Mouse (Mus musculus) adrenal gland, postnatal 36 days (tissue): ENCODE measurements at regions not wholly inside any gene's neighbourhood (a gene's known extent, or its start where the extent isn't known, plus 50 kb on each side); places are given as distances from the start of the nearest gene placed in this dataset.
"Not testable (repeated sequence)": the region's sequence is repeated elsewhere in the genome, so short reads cannot be mapped to it uniquely, and the experiment has no call there.

ENCODE experiments used
- DNase-seq, 2 experiments: peaks; one replicate each; pipeline ENCODE4 v3.0.0; 2021; ENCODE audit warnings: mixed read lengths in 1 of 2

DNA sequence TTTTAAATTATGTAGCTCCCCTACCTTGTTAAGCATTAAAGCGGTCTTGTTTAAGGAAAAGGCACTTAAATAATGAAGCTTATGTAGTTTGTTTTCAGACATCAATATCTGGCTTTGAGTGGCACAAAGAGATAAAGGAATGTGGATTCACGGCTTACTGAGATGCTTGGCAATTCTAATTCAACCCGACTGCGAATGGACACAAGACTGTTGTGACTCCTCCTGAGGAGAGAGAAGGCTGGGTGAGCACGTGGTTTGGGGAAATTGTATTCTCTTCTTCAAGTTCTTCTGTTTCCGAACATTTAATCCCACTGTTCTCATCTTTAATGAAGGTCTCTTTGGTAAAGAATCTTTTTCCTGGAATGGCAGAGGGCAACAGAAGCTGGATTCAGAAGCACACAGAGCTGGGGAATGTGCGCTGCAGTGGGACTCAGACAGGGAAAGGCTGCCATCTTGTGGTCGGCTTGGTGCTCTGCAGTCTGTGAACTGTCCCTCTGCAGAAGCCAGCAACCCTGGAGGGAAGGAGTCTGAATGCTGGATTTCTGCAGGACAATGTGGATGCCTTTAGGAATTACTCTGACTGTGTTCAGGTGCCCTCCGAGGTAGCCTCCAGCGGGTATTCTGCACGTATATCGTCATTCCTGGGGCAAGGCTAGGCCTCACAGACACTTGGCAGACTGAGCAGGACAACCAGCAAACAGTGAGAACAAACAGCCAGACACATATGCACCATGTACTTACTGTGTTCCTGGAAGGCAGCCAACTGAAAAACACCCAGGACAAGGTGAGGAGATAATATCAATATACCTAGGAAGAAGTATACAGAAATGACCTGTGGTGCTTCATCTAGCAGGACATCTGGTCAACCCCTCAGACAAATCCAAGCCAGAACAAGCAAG, 54.0 kb upstream of the Pax1 start:
- DNase-seq, result peak; percentile 65 to 72

DNA sequence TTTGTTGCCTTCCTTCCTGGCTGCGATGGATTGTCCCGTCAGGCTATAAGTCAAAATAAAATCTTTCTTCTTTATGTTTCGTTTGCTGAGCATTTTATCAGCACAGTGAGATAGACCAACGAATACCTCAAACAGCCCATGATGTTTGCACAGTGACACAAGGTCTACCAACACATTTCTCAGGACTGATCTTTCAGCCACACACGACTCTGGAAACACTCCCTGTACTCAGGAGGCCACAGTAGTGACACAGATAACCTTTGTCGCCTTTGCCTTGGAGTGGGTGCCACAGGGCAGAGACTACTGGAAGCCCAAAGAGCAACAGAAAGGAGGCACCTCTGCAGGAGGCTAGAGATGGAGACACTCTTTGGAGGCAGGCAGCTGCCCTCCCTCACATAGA, 55.0 kb upstream of the Pax1 start:
- no peak for DNase-seq

GRCm38 (mm10) chr2:147305262-147305661, 56.5 kb upstream of the Pax1 start:
- DNase-seq, result peak in 1 of 2 experiments; percentile 4

- no peak for DNase-seq
Measured at GRCm38 (mm10) chr2:147300503-147300902, 61.2 kb upstream of the Pax1 start.

GRCm38 (mm10) chr2:147299359-147299758, 62.4 kb upstream of the Pax1 start:
- no peak for DNase-seq

DNA sequence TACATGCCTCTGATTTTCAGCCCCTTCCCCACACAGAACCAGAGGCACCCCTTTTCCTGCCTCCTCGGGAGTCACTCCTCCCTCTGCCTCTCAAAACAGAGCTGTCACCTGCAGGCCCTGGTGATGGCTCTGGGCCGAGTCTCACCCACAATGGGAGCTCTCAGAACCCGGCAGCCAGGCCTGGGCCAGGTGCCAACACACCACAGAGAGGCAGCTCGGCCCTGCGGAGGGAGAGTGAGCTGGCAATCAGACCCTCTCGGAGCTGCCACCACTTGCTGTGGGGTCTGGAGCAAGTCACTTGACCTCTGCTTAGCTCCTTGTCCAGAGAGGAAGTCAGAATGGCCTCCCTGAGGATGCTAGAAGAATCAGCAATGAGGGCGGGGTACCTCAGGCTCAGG, 63.2 kb upstream of the Pax1 start:
- DNase-seq, result peak; percentile 54 to 55

DNA sequence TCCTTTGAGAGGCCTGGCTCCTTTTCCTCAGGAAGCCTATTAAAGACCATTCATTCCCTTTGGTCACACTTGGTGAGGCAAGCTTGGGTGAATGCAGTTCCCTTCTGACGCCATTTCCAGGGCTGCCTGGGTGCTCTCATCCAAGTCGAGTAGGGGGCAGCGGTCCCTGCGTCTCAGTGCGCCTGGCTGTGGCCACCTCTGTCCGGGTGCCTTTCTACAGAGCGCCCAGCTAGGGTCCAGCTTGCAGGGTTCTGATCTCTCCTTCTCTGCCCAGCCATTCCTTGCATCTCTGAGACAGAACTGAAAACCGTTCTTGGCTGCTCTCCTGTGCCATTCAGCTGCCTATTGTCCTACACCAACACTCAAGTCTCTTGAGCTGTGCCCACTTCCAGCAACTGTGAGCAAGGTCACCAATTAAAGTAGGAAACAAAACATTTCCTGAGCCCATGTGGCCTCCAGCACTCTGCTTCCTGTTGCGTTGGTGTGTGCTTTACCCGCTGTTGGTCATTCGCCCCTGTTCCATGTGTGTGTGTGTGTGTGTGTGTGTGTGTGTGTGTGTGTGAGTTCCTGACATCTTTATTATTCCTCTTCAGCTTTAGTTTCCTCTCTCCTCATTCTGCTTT, 63.7 kb upstream of the Pax1 start:
- no peak for DNase-seq

DNA sequence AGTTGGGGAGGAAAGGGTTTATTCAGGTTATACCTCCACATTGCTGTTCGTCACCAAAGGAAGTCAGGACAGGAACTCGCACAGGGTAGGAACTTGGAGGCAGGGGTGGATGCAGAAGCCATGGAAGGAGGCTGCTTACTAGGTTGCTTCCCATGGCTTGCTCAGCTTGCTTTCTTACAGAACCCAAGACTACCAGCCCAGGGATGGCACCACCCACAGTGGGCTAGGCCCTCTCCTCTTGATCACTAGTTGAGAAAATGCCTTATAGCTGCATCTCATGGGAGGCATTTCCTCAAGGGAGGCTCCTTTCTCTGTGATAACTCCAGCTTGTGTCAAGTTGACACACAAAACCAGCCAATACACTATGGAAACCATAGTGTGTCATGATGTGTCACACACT, 66.8 kb upstream of the Pax1 start:
- not testable (repeated sequence) for DNase-seq

- DNase-seq, result no peak
Measured at GRCm38 (mm10) chr2:147293294-147293688, 68.4 kb upstream of the Pax1 start.

- no peak for DNase-seq
Measured at GRCm38 (mm10) chr2:147292387-147293293, 69.1 kb upstream of the Pax1 start.

DNA sequence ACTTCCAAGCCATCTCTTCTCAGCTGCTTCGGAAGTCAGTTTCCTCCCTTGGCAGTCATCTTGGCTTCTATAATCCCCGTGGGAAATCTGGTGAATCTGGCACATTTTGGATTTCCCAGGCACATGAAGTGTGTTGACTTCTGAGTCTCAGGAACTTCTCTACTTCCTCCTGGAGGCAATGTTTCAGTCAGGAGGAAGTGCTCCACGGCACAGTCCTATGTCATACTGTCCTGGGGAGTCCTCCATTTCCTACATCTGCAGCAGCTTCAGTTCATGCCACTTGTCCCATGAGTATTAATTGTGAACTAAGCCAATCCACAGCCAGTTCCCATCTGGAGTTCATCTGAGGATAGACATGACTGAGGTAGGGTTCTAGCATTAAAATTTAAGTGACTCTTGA, 78.3 kb upstream of the Pax1 start:
- no peak for DNase-seq

GRCm38 (mm10) chr2:147277636-147278035, 83.6 kb upstream of the Nkx2-2 start:
- DNase-seq, result no peak

GRCm38 (mm10) chr2:147269171-147269570, 75.1 kb upstream of the Nkx2-2 start:
- DNase-seq, result no peak

DNA sequence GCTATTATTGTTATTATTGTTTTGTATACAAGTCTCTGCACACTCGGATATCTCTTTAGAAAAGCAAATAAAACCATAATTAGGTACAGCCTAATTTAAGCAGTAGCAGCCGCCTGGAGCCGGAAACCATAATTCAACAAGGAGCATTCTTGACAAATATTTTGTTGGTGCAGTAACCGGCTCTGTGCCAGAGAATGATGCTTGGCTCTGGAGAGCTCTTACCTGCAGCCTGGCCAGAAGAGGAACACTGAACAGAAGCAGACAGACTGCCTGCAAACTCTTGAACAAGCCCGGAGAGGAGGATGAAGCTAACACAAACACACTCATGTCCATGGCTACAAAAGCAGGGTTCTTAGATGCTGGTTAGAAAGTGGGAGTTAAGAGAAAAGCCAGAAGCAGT, 73.9 kb upstream of the Nkx2-2 start:
- DNase-seq, result no peak

- no peak for DNase-seq
Measured at GRCm38 (mm10) chr2:147267257-147267656, 73.2 kb upstream of the Nkx2-2 start.

DNA sequence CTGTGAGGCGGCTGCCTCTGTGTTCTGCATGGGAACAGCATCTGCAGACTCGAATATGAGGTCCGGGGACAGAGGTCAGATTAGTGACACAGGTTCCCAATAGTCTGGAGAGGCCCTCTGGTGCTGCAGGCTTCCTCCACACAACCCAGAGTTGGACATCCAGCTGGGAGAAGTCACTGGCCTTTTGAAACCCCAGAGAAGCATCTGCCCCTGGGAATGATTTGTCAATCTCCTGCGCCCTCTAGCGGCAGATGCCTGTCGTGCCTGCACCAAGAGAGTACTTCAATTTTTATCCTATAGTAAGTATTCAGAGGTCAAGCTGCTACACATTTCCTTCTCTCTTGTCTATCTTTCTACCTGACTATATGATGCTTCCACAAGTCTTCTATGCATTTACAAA, 62.7 kb upstream of the Nkx2-2 start:
- DNase-seq, result peak; percentile 65 to 77

DNA sequence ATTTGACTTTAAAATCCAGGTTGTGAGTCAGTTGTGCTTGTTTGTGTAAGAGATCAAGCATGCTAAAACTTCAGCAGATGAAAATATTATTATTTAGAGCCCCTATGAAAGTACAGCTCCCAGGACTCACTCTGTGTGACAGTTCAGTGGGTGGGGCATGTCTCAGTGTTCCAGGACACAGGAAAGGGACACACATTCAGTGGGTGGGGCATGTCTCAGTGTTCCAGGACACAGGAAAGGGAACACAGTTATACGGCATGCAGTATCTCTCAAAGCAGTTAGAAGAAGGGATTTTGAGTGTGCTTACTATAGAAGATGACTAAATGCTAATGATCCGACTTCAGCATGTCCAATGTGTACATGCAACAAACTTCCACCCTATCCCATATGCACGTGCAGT, 60.9 kb upstream of the Nkx2-2 start:
- DNase-seq, result no peak

GRCm38 (mm10) chr2:147254137-147254536, 60.1 kb upstream of the Nkx2-2 start:
- DNase-seq, result no peak

DNA sequence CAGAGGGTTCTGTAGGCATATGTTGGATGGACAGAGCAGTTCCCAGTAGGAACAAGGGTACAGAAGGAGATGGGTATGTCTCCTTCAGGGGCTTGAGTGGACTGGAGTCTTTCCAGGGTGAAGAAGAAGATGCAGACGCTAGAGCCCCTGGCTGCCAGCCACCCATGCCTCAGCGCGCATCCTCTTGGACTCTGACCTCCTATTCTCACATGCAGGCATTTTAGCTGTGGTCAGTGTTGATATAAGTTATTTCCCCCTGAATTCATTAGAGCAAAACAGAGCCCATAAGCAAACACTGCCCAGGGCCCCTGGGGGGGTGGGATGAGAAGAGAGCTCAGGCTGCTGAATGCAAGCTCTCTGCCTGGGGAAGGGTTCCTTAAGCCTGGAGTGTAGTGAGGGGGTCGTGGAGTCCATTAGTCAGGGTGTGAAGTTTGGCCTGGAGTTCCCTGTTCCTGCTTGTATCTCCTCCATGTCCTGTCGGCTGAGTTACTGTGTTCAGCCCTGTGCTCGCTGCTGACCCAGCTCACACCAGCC, 54.0 kb upstream of the Nkx2-2 start:
- DNase-seq, result no peak

- DNase-seq, result no peak
Measured at GRCm38 (mm10) chr2:147247238-147247637, 53.2 kb upstream of the Nkx2-2 start.

DNA sequence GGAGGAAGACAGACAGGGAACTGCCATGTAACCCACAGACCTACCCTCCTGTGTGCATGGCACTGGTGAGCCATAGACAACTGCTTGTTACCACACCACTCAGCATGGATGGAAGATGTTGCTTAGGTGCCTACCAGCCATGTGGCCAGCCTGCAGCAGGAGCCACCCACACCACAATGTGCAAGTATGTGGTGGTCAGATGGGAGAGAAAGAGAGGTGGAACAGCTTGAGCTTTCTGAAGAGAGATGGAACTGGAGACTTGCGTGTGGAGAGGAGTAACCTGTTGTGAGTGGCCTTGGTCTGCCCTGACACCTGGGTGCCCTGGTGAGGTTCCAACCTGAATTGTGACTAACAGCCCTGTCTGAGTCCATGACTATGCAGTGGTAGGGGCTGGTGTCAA, 50.4 kb upstream of the Nkx2-2 start:
- DNase-seq, result no peak
